Mouse (Mus musculus) midbrain, postnatal 0 days (tissue): Measurements from ENCODE around the gene Nol4l. TPM values are rescaled to one million over a fixed set of nuclear protein-coding genes. Genes with fewer than 3 reads are reported as not detected.

Experiments used
- ATAC-seq: fragments of 200-750 bp; cut with Nextera tagmentation; 2 replicates; pipeline ENCODE4 v1.8.0; 2017; ENCODE audit warnings: moderate number of reproducible peaks, mild to moderate bottlenecking, moderate TSS enrichment, moderate library complexity; ENCODE audit not compliant: low FRiP score
- DNase-seq: peaks from one replicate; pipeline ENCODE4 v3.0.0-alpha.2; 2015; ENCODE audit warnings: low spot score
- H3K27ac ChIP-seq: fragments of 300-500 bp; sonication (generic); 2 replicates; pipeline ENCODE4 v1.5.1; 2014; ENCODE audit warnings: low read depth, mild to moderate bottlenecking, low read length, mixed read lengths
- H3K27me3 ChIP-seq: fragments of 300-500 bp; sonication (generic); 2 replicates; pipeline ENCODE4 v1.6.1; 2014; ENCODE audit warnings: low read length, control low read depth, mixed read lengths; ENCODE audit not compliant: insufficient read depth
- H3K36me3 ChIP-seq: fragments of 300-500 bp; sonication (generic); 2 replicates; pipeline ENCODE4 v1.6.1; 2014; ENCODE audit warnings: low read length, control low read depth, mixed read lengths; ENCODE audit not compliant: insufficient read depth
- H3K4me1 ChIP-seq: fragments of 300-500 bp; sonication (generic); 2 replicates; pipeline ENCODE4 v1.6.1; 2014; ENCODE audit warnings: mild to moderate bottlenecking, control low read depth, antibody characterized with exemption, low read length, mixed read lengths; ENCODE audit not compliant: insufficient read depth
- H3K4me2 ChIP-seq: fragments of 300-500 bp; sonication (generic); 2 replicates; pipeline ENCODE4 v1.6.1; 2014; ENCODE audit warnings: low read depth, mild to moderate bottlenecking, low read length, mixed read lengths; ENCODE audit not compliant: poor library complexity, severe bottlenecking
- H3K4me3 ChIP-seq: fragments of 300-500 bp; sonication (generic); 2 replicates; pipeline ENCODE4 v1.5.1; 2014; ENCODE audit warnings: low read depth, mild to moderate bottlenecking, low read length, moderate library complexity
- H3K9ac ChIP-seq: fragments of 300-500 bp; sonication (generic); replicated peaks from 2 replicates; pipeline ENCODE4 v1.6.1; 2014; ENCODE audit warnings: mild to moderate bottlenecking, low read length, moderate library complexity, mixed read lengths; ENCODE audit not compliant: poor library complexity, severe bottlenecking
- H3K9me3 ChIP-seq: fragments of 300-500 bp; sonication (generic); 2 replicates; pipeline ENCODE4 v1.6.1; 2016; ENCODE audit warnings: low read length, control low read depth
- CTCF ChIP-seq: IDR thresholded peaks from 2 replicates; pipeline ENCODE4 v1.5.1; 2016; ENCODE audit warnings: antibody characterized with exemption, mild to moderate bottlenecking
- WGBS: fragments of 180-500 bp; shearing (Covaris S2); extraction: QIAGEN DNeasy Blood & Tissue Kit; methylation state at CpG from one replicate; pipeline ENCODE4 v1.1.7; 2014; 5-methylcytosine and 5-hydroxymethylcytosine counted together
- polyA plus RNA-seq: library from polyadenylated mRNA; unstranded; fragments of >200 nt; fragmentation: Nextera tagmentation; extraction: Ambion mirVana; gene quantifications from 2 replicates; pipeline ENCODE4 v1.2.1, GENCODE M21; 2015
- total RNA-seq: library from RNA; depleted of rRNA; stranded (reverse); fragments of >200 nt; gene quantifications from 2 replicates; pipeline ENCODE4 v1.2.3, GENCODE M21; 2014

Nol4l gene
- total and polyA plus RNA-seq, 2 experiments from 2014 or later: 26.4 to 97.7 TPM

- Histone ChIP-seq H3K36me3 (peaks cover 29% of the 10 kb centered on the region), H3K9ac (0 out of 2 replicates have a peak overlapping the region, but pooled peaks have one; percentile 24), H3K9me3 (no peaks in the 10 kb centered on the region), H3K27me3 (no peaks in the 10 kb centered on the region), H3K4me3 (no peak overlapping the region), H3K27ac (no peak overlapping the region), H3K4me1 (peaks cover 19% of the 10 kb centered on the region; the same call in 1 of the 2 replicates), H3K4me2 (no peak overlapping the region)
- TF ChIP-seq CTCF: no peak
- peak; percentile 47 for DNase-seq
- WGBS: 74% methylated on average over 3 of the region's 3 CpGs
- ATAC-seq: no peak
These were observed 106.7 kb downstream of the Nol4l start for GRCm38 (mm10) chr2:153423113-153423512.

GRCm38 (mm10) chr2:153422051-153422450 lies 107.7 kb downstream of the Nol4l start:
- Histone ChIP-seq H3K4me2 (no peak overlapping the region), H3K27me3 (no peaks in the 10 kb centered on the region), H3K27ac (no peak overlapping the region), H3K4me1 (peaks cover 19% of the 10 kb centered on the region; the same call in 1 of the 2 replicates), H3K4me3 (no peak overlapping the region), H3K9me3 (no peaks in the 10 kb centered on the region), H3K36me3 (peaks cover 40% of the 10 kb centered on the region), H3K9ac (no peak overlapping the region)
- TF ChIP-seq CTCF: no peak
- DNase-seq: peak; percentile 54
- ATAC-seq: peak; percentile 61; the same call in 1 of the 2 replicates
- WGBS: 12% methylated on average over 5 of the region's 5 CpGs

DNA sequence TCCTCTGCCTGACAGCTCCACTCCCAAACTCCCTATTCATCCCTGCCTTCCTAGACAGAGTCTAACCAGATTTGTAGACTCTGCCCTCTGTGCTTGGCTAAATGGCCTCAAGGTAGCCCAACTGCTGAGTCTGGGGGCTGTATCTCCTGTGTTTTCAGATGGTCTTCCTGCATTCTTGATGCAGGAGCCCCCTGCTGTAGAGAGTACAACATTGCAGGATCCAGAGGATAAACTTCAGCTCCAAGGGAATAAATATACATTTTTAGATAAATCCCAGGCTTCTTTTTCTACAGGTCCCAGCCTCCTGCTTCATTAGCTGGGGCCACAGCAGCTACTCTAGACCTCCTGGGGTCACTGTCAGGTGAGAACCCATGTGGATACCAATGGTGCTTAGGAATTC lies 108.5 kb downstream of the Nol4l start:
- H3K4me1 ChIP-seq: peaks cover 19% of the 10 kb centered on the region; the same call in 1 of the 2 replicates
- H3K27ac ChIP-seq: no peak overlapping the region
- no peak overlapping the region for H3K4me3 ChIP-seq
- peaks cover 48% of the 10 kb centered on the region for H3K36me3 ChIP-seq
- TF ChIP-seq CTCF: peak; percentile 70
- H3K9ac ChIP-seq: no peak overlapping the region
- no peaks in the 10 kb centered on the region for H3K27me3 ChIP-seq
- no peak for DNase-seq
- H3K4me2 ChIP-seq: no peak overlapping the region
- H3K9me3 ChIP-seq: no peaks in the 10 kb centered on the region
- no peak for ATAC-seq

GRCm38 (mm10) chr2:153418381-153418780 lies 111.4 kb downstream of the Nol4l start:
- no peak overlapping the region for H3K27ac ChIP-seq
- no peak overlapping the region for H3K4me3 ChIP-seq
- H3K27me3 ChIP-seq: no peaks in the 10 kb centered on the region
- DNase-seq: no peak
- H3K9me3 ChIP-seq: no peaks in the 10 kb centered on the region
- 79% methylated on average over 1 of the region's 1 CpGs for WGBS
- TF ChIP-seq CTCF: no peak
- H3K4me2 ChIP-seq: no peak overlapping the region
- H3K36me3 ChIP-seq: peaks cover 60% of the 10 kb centered on the region
- H3K4me1 ChIP-seq: peaks cover 12% of the 10 kb centered on the region; the same call in 1 of the 2 replicates
- no peak for ATAC-seq
- no peak overlapping the region for H3K9ac ChIP-seq

- no peak for TF ChIP-seq CTCF
- peaks cover 61% of the 10 kb centered on the region for H3K36me3 ChIP-seq
- H3K4me2 ChIP-seq: no peak overlapping the region
- no peaks in the 10 kb centered on the region for H3K27me3 ChIP-seq
- peaks cover 7% of the 10 kb centered on the region; the same call in 1 of the 2 replicates for H3K4me1 ChIP-seq
- no peak for DNase-seq
- no peak for ATAC-seq
- no peaks in the 10 kb centered on the region for H3K9me3 ChIP-seq
- 91% methylated on average over 12 of the region's 12 CpGs for WGBS
- no peak overlapping the region for H3K9ac ChIP-seq
- no peak overlapping the region for H3K4me3 ChIP-seq
- H3K27ac ChIP-seq: no peak overlapping the region
These were observed 111.9 kb downstream of the Nol4l start for GRCm38 (mm10) chr2:153417841-153418240.

DNA sequence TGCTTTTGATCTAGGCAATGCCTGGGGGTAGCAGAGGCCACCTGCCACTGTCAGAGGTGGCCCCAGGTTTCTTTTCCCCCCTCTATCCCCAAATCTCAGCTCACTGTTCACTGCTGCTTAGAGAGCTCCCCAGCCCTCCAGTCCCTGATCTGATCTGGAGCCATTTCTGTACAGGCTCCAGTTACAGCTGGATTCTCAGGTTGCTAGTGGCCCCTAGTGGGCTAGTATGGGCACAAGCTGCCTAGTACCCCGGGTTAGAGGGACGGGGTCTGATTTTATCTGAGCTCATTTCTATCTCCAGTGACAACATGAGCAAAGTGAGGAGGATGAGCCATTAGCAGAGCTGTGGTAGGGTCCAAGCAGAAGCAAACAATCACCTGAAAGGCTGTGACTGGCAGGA lies 115.2 kb downstream of the Nol4l start:
- Histone ChIP-seq H3K9me3 (no peaks in the 10 kb centered on the region), H3K4me1 (no peaks in the 10 kb centered on the region), H3K36me3 (peaks cover 79% of the 10 kb centered on the region), H3K4me3 (no peak overlapping the region), H3K9ac (no peak overlapping the region), H3K27me3 (no peaks in the 10 kb centered on the region), H3K4me2 (no peak overlapping the region), H3K27ac (no peak overlapping the region)
- TF ChIP-seq CTCF: peak; percentile 63
- 34% methylated on average over 2 of the region's 2 CpGs for WGBS
- ATAC-seq: no peak
- DNase-seq: peak; percentile 62
